Mouse (Mus musculus) left cerebral cortex, adult 18-20 months (tissue): ENCODE results near the gene Cwc22. TPM values are rescaled to one million over a fixed set of nuclear protein-coding genes. Genes with fewer than 3 reads are reported as not detected.

Experiments
- DNase-seq, 2 experiments: peaks; one replicate each; pipeline ENCODE4 v3.0.0; 2021 to 2022; ENCODE audit warnings: low spot score in 2 of 2, mixed read lengths in 1 of 2
- total RNA-seq, 2 experiments: library from RNA; stranded (reverse); gene quantifications; 2 replicates each; pipeline ENCODE4 v1.2.3; 2021

Gene Cwc22
- total RNA-seq, 2 experiments from 2014 or later = 27.3 to 29.3 TPM

GRCm38 (mm10) chr2:77970556-77970955, 24.4 kb upstream of the Cwc22 start:
- DNase-seq = no peak

- no peak for DNase-seq
These were observed 23.8 kb upstream of the Cwc22 start for GRCm38 (mm10) chr2:77969956-77970355.

GRCm38 (mm10) chr2:77962450-77963193, 16.4 kb upstream of the Cwc22 start:
- no peak for DNase-seq

- no peak for DNase-seq
These were observed 15.1 kb upstream of the Cwc22 start for GRCm38 (mm10) chr2:77961256-77961655.

- no peak for DNase-seq
These were observed 14.5 kb upstream of the Cwc22 start for GRCm38 (mm10) chr2:77960711-77961110.

- DNase-seq = no peak
These were observed 13.2 kb upstream of the Cwc22 start for GRCm38 (mm10) chr2:77959341-77959740.

- DNase-seq = no peak
These were observed 5.3 kb upstream of the Cwc22 start for GRCm38 (mm10) chr2:77951415-77951913.

GRCm38 (mm10) chr2:77950111-77950510, 3.9 kb upstream of the Cwc22 start:
- no peak for DNase-seq

GRCm38 (mm10) chr2:77949521-77949920, 3.3 kb upstream of the Cwc22 start:
- DNase-seq = no peak

- DNase-seq = no peak
These were observed 2.7 kb upstream of the Cwc22 start for GRCm38 (mm10) chr2:77948921-77949320.

- no peak for DNase-seq
These were observed 2.0 kb upstream of the Cwc22 start for GRCm38 (mm10) chr2:77948126-77948525.

- no peak for DNase-seq
These were observed 1.1 kb upstream of the Cwc22 start for GRCm38 (mm10) chr2:77947161-77947870.

GRCm38 (mm10) chr2:77944860-77945595, 1.1 kb downstream of the Cwc22 start:
- no peak for DNase-seq

GRCm38 (mm10) chr2:77944281-77944680, 1.9 kb downstream of the Cwc22 start:
- no peak for DNase-seq

GRCm38 (mm10) chr2:77941944-77942343, 4.2 kb downstream of the Cwc22 start:
- no peak for DNase-seq

GRCm38 (mm10) chr2:77938317-77938716, 7.9 kb downstream of the Cwc22 start:
- DNase-seq = no peak

- DNase-seq = no peak
These were observed 8.4 kb downstream of the Cwc22 start for GRCm38 (mm10) chr2:77937818-77938217.

- DNase-seq = no peak
These were observed 12.0 kb downstream of the Cwc22 start for GRCm38 (mm10) chr2:77934138-77934537.

- no peak for DNase-seq
These were observed 12.5 kb downstream of the Cwc22 start for GRCm38 (mm10) chr2:77933630-77934029.

- DNase-seq = no peak
These were observed 14.2 kb downstream of the Cwc22 start for GRCm38 (mm10) chr2:77931958-77932357.

- DNase-seq = peak; percentile 13 to 15
These were observed 17.8 kb downstream of the Cwc22 start for GRCm38 (mm10) chr2:77928352-77928751.

GRCm38 (mm10) chr2:77926468-77926867, 19.7 kb downstream of the Cwc22 start:
- no peak for DNase-seq
